Mouse (Mus musculus): ENCODE results near the gene Crtap.
"Not testable (repeated sequence)": the region's sequence is repeated elsewhere in the genome, so short reads cannot be mapped to it uniquely, and the experiment has no call there.

Crtap gene

GRCm38 (mm10) chr9:114399680-114400079 is 9.2 kb upstream of the Crtap start:
- DNase-seq (ENCODE audit: low read depth in 1 of 2, low spot score in 2 of 2) = no peak

DNA sequence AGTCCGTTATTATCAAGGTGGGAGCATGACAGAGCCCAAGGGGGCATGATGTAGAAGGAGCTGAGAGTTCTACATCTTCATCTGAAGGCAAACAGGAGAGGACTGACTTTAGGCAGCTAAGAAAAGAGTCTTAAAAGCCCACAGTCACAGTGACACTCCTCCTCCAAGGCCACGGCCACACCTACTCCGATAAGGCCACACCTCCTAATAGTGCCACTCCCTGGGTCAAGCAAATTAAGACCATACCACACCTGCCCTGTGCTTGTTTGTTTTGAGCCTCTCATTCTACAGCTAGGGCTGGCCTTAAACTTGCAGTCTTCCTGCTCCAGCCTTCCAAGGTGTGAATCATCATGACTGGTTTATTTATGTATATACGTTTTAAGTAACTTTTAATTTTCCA is 4.8 kb upstream of the Crtap start:
- DNase-seq (ENCODE audit: low read depth in 1 of 2, low spot score in 2 of 2) = no peak

GRCm38 (mm10) chr9:114394677-114395076 is 4.2 kb upstream of the Crtap start:
- no peak for DNase-seq (ENCODE audit: low read depth in 1 of 2, low spot score in 2 of 2)

DNA sequence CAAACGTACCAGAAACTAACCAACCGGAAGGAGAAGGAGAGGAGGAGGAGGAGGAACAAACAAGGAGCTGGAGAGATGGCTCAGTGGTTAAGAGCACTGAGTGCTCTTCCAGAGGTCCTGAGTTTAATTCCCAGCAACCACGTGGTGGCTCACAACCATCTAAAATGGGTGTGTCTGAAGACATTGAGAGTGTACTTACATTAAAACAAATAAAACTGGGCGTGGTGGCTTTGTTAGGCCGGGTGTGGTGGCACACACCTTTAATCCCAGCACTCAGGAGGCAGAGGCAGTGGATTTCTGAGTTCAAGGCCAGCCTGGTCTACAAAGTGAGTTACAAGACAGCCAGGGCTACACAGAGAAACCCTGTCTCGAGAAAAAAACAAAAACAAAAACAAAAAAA is 3.7 kb upstream of the Crtap start:
- DNase-seq (ENCODE audit: low read depth in 1 of 2, low spot score in 2 of 2) = not testable (repeated sequence)

- DNase-seq (ENCODE audit: low read depth in 1 of 2, low spot score in 2 of 2) = no peak
Observed at GRCm38 (mm10) chr9:114390749-114391075, 237 bp upstream of the Crtap start.

DNA sequence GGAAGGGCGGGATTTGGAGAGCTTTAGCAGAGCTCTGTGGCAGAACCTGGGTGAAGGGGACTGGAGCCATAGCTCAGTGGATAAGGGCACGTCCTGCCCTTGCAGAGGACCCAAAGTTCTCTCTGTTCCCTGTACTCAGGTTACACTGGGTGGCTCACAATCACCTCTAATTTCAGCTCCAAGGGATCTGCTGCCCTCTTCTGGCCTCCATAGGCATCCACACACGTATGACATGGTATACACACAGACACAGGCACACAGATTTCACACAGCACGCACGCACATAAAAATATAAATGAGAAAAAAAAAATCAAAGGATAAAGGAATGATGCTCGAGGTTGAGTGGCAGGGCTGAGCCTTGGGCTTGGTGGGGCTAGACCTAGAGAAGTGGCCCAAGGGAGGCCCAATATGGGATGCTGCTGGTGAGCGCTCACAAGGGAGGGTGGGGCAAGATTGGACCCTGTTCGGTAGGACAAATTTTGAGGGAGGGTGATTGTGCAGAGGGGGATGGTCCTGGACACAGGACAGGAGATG is 1.0 kb downstream of the Crtap start:
- no peak for DNase-seq (ENCODE audit: low read depth in 1 of 2, low spot score in 2 of 2)

DNA sequence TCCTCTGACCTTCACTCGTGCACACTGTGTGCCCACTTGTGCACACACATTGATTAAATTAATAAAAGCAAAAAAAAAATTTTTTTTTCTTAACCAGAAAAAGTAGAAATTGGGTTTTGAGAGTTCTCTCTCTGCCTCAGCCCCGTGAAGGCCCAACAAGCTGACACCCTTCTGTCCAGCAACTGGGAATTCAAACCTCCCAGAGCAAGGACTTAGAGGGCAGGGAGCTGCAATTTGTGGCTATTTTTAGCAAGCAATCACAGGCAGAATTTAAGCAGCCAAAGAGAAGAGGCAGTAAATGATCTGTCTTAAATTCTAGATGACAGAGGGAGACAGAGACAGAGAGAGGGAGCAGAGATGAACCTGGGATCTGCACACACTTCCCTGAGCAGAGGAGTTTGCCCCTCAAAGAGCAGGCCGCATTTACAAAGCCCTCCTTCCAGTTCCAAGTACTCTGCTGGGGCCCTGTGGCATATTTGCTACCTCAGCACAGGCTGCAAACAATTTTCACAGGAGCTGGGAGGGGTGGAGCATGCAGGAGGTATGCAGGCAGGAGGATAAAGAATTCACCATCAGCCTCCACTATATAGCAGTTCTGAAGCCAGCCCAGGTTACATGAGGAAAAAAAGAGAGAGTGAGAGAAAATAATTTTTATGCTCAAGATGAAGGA is 1.6 kb downstream of the Crtap start:
- DNase-seq (ENCODE audit: low read depth in 1 of 2, low spot score in 2 of 2) = no peak

- DNase-seq (ENCODE audit: low read depth in 1 of 2, low spot score in 2 of 2) = no peak
Observed at GRCm38 (mm10) chr9:114388288-114388687, 2.2 kb downstream of the Crtap start.

- DNase-seq (ENCODE audit: low read depth in 1 of 2, low spot score in 2 of 2) = no peak
Observed at GRCm38 (mm10) chr9:114387086-114387485, 3.4 kb downstream of the Crtap start.

GRCm38 (mm10) chr9:114385160-114385559 is 5.3 kb downstream of the Crtap start:
- no peak for DNase-seq (ENCODE audit: low read depth in 1 of 2, low spot score in 2 of 2)

- DNase-seq (ENCODE audit: low read depth in 1 of 2, low spot score in 2 of 2) = no peak
Observed at GRCm38 (mm10) chr9:114384691-114385090, 5.8 kb downstream of the Crtap start.

- DNase-seq (ENCODE audit: low read depth in 1 of 2, low spot score in 2 of 2) = no peak
Observed at GRCm38 (mm10) chr9:114382936-114383710, 7.4 kb downstream of the Crtap start.

DNA sequence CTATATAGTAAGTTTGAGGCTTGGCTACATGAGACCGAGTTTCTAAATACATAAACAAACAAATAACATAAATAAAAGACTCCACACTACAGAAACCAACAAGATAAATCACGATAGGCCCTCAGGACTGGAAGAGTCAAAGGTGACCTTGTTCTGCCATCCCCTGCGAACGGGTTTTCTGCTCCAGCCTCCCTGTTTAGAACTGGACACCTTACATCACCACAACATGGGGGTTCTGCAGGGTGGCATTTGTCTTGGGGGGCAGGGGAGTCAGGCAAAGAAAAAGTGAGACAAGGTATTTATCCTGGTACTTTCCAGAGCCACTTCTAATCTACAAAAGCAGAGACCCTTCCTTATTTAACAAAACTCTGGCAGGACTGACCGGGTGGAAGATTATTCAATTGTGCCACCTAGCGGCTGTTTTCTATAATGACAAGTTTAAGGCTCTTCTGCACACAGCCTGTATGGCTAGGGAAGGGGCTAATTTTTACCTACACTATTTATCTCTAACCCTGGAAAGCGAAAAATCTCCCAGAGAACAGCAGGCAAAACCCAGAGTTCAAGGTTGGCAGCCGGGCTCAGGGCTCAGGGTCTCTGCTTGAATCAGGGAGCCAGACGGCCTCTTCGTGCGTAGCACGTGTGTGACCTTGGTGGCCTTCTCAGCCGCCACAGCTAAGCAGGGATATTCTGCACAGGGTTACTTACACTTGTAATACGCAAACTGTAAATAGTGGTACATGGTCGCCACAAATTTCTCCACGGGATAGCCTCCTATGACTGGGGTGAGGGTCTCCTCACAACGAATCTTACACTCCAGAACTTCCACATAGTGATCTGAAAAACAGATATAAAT is 9.4 kb downstream of the Crtap start:
- no peak for DNase-seq (ENCODE audit: low read depth in 1 of 2, low spot score in 2 of 2)

- DNase-seq (ENCODE audit: low read depth in 1 of 2, low spot score in 2 of 2) = no peak
Observed at GRCm38 (mm10) chr9:114379871-114380270, 10.6 kb downstream of the Crtap start.

DNA sequence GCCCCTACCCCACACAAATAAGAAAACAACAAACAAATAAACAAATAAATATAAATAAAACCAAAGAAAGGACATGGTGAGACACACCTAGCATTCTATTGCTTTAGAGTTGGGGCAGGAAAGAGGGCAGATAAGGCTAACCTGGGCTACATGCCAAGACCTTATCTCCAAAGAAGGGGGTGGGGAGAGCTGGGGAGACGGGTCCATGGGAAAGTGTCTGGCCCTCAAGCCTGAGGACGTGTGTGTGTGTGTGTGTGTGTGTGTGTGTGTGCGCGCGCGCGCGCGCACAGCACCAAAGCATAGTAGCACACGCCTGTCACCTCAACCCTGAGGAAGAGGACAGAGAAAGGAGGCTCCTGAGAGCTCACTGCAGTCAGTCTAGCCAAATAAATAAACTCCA is 13.3 kb downstream of the Crtap start:
- DNase-seq (ENCODE audit: low read depth in 1 of 2, low spot score in 2 of 2) = no peak

- no peak for DNase-seq (ENCODE audit: low read depth in 1 of 2, low spot score in 2 of 2)
Observed at GRCm38 (mm10) chr9:114375276-114375962, 15.1 kb downstream of the Crtap start.

GRCm38 (mm10) chr9:114371717-114372116 is 18.8 kb downstream of the Crtap start:
- DNase-seq (ENCODE audit: low read depth in 1 of 2, low spot score in 2 of 2) = not testable (repeated sequence)

- DNase-seq (ENCODE audit: low read depth in 1 of 2, low spot score in 2 of 2) = not testable (repeated sequence)
Observed at GRCm38 (mm10) chr9:114369389-114369788, 21.1 kb downstream of the Crtap start.

- no peak for DNase-seq (ENCODE audit: low read depth in 1 of 2, low spot score in 2 of 2)
Observed at GRCm38 (mm10) chr9:114368471-114368858, 22.0 kb downstream of the Crtap start.

DNA sequence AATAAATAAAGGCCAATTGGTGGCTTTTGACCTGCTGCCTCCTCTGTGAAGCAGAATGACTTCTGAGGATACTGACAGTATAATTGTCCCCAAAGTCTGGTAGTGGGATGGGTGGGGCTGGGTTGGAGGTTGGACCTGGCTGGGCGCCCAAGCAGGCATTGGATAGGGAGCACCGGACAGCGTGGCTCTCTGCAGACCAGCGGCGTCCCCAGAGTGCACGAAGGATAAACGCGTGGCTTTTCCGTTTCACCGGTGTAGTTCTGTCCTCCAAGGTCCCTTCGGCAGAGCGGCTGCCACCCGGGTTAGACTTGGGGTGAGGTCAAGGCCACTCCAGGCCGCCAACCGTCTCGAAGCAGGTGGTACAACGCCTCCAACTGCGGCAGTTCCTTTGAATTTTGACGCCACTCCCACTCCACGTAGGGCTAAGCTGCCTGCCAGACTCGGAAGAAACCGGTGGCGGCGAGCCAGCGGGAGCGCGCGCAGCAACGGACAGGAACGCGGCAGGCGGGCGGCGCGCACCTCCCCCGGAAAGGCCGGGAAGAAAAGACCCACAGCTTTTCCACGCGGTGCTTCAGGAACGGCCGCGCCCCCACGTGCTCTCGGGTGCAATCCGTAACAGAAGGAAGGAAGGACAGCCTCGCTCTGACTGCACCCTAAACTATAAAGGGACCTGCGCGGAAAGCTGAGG is 22.5 kb downstream of the Crtap start:
- peak in 1 of 2 experiments; percentile 29 for DNase-seq (ENCODE audit: low read depth in 1 of 2, low spot score in 2 of 2)

All from monocyte, adult 2 months (primary cell).